Mouse (Mus musculus): ENCODE data around the gene Slc35f6.
"Not testable (repeated sequence)": the region's sequence is repeated elsewhere in the genome, so short reads cannot be mapped to it uniquely, and the experiment has no call there.

Slc35f6 gene

DNA sequence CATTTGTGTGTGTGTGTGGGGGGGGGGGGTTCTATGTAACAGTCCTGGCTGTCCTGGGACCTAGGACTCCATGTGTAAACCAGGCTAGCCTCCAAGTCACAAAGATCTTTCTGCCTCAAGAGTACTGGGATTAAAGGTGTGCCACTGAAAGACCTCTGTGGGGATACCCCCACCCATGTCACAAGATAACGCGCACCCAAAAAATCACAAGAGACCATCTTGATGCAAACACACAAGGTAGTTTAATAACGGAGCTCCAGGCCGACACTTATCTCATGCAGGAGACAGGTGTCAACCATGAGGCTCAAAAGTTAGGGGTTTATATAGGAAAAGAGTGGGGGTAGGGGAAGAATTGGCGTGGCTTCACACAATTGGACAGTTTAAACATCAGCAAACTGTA is 13.1 kb downstream of the Slc35f6 start:
- no peak for DNase-seq

DNA sequence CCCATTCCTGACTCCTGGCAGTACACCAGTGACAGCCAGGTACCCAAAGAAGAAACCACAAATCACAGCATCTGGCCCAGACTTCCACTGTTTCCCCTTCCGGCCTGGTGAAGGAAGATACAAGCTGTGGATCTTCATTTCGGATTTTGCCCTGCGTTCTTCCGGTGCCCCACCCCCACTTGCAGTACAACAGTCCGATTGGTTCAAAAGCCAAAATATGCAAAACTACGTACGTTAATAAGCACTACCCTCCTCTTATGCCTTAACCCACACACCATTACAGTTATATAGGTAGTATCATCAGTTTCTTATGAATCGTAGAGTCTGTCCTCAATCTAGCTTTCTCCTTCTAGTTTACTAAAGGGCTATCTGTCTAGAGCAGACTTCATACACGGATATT is 17.6 kb downstream of the Slc35f6 start:
- no peak for DNase-seq

DNA sequence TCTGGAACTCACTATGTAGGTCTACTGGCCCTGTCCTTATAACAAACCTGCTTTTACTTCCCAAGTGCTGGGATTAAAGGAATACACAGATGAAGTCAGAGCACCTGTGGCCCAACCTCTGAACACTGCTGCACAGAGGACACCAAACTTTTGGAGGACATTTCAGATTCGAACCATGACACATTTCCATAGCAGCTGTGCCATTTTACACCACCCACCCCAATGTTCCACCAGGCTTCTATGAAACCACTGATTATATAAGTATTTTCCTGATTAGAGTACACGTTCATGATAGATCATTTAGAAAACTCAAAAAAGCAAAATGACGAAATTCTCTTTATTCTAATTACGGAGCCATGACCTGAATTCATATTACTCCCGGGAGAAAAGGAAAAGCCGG is 18.2 kb downstream of the Slc35f6 start:
- DNase-seq: peak; percentile 42

DNA sequence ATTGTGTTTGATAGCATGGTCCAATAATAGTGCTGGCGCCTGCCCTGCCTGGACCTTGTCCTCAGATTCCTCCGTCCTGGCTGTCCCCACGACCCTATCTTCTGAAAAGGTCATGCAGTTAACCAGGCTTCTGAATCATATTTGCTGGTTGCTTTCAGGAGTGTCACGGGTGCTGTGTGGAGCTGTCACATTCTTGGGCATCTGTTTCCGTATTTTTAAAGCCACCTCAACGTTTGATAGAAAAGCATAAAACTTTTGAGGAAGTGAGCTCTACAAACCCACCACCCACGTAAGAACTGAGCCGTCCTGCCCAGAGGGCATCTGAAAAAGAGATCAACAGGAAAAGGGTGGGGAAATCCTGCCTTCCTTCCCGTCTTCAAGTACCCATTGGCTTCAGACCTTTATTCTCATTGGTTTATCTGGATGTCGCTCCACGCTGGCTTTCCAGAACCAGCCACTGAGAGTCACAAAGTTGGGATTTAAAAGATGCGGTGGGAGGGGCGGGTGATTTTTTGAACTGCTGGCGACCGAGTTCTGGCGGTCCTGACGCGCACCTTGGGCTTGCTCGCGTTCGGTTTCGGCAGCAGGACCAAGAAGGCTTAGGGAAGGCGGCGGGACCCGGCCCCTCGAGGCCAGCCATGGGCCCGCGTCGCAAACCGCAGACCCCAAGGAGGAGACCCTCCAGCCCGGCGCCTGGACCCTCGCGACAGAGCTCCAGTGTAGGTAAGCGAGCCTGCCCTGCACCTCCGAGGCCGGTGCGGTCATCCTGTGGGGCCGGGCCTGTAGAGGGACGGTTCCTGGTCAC is 18.9 kb downstream of the Slc35f6 start, which contains the start of gene Cenpa:
TSS of gene Cenpa (plus strand) at position 387 of the 805 bp plus-strand sequence.
- DNase-seq: peak; percentile 85

DNA sequence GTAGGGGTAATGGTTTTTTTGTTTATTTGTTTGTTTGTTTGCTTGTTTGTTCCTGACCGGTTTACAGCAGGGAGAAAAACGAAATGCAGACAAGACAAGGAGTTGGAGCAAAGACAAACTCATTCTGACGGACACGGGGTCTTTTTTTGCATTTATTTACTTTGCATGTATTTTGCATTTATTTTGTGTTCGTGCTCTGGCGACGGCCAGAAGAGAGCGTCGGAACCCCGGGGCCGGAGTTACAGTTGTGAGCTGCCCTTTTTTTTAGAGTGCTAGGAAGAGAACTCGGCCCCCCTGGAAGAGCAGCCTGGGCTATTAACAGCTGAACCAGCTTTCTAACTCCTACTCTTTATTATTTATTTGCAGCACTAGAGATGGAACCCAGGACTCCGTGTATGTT is 19.5 kb downstream of the Slc35f6 start:
- no peak for DNase-seq

DNA sequence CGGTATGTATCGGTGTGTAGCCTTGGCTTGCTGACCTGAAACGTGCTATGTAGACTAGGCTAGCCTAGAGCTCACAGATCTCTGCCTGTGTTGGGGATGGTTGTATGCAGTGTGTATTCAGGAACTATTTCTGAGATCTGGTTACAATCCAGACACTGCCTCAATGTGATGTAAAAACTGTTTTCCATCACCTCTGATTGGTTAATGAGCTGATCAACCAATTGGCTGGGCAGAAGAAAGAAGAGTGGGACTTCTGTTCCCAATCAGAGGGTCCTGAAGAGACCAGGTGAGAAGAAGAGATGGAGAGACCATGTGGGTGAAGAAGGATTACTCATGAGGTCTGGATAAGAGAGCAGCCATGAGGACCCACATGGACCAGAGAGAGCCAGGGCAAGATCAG is 20.0 kb downstream of the Slc35f6 start:
- no peak for DNase-seq

DNA sequence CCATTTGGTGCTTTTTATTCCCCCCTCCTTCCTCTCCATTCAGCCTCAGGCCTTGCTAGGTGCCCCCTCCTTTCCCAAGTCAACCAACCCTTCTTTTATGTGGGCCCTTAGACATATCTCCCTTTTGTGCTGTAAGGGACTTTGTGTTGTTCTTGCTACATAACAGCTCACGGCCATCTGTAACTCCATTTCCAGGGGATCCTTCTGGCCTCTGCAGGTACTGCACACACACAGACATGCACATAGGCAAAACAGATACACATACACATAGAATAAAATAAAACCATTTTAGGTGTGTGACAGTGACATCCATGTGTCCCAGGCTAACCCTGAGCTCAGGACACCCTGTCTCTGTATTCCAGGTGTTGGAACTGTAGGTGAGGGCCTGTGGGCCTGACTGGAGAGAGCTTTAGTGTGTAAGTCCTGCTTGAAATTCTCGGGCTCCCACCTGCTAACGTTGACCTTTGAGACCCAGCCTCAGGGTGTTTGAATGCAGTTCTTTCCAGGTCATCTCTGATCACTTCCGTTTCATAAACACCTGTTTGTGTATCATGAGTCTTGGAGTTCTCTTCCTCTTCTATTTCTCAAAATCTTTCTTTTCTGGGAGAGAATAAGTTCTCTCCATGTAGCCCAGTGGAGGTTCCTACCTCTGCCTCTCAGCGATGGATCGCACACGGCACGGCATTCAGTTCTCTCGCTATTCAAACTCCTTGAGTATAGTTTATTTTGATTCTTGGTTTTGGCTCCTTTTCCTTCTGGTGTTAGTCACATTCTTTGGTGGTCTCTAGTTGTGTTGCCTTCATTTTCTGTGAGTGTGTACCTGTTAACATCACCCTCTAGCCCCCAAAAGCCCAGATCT is 21.1 kb downstream of the Slc35f6 start:
- no peak for DNase-seq

DNA sequence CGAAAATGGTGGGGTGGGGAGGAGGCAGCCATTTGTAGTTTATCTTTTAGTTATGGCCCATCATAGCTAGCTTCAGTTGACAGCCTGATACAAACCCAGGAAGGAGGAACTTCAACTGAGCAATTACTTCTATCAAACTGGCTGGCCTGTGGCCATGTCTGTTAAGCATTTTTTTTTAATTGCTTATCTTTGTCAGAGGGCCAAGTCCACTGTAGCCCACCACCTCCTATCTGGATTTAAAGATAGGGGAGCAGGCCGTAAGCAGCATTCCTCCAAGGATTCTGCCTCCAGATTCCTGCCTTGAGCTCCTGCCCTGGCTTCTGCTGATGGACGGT is 21.7 kb downstream of the Slc35f6 start:
- no peak for DNase-seq

DNA sequence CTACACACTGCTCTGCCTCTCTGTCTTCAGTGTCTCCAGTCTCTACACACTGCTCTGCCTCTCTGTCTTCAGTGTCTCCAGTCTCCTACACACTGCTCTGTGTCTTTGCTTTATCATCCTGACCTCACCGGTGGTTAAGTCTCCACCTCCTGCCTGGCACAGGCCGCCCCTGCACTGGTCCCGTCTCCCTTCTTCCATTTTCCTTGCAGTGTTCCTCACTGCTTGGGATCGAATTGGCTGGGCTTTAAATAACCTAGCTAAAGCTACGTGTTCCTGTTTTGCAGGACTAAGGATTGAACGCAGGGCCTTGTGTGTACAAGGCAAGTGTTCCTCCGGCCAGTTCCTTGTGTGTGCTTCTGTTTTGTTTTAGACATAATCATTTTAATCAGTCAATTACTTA is 22.4 kb downstream of the Slc35f6 start:
- DNase-seq: no peak

DNA sequence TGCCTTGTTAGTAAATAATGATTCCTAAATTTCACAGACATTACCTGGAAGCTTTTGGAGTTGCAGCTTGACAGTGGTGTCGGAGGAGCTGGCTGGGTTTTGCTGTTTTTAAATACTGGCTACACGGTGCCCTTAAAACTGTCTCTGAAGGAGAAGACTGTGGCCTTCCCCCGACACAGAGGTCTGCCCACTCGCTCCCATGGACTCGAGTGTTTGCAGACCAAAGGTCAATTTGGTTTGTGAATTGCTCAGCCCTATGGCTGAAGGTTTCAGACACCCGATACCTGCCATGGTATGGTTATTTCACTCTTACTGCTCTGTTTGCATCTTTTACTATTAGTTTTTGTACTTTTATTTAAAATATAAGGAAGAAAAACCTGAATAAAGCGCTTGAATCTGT is 26.3 kb downstream of the Slc35f6 start:
- DNase-seq: no peak

DNA sequence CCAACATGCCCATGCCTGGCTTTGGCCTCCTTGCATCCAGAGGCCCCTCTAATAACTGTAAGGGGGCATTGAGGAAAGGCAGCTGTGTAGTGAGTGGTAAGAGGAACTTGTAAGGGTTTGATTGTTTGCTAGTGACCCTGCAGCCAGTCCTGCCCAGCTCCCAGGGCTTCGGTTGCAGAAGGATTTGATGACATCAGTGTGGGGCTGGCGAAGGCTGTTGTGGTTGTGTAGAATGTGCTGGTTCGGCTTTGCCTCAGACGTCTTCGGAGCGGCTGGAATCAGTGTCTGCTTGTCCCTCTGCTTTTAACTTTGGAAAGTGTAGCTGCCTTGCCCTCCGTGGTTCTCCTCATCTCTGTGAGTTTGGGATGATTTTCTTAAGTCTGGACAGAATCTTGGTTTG is 29.1 kb downstream of the Slc35f6 start:
- no peak for DNase-seq

DNA sequence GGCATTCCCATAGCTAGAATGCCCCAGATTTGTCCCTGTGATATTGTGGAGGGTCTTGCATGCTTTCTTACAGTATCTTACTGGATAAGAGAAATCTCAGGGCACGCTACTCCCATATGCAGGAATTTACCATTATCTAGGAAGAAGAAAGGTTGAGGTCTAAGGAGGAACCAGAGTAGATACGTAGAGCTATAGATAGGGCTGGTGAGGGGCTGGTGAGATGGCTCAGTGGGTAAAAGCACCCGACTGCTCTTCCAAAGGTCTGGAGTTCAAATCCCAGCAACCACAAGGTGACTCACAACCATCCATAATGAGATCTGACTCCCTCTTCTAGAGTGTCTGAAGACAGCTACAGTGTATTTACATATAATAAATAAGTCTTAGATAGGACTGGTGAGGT is 30.3 kb downstream of the Slc35f6 start:
- DNase-seq: not testable (repeated sequence)

DNA sequence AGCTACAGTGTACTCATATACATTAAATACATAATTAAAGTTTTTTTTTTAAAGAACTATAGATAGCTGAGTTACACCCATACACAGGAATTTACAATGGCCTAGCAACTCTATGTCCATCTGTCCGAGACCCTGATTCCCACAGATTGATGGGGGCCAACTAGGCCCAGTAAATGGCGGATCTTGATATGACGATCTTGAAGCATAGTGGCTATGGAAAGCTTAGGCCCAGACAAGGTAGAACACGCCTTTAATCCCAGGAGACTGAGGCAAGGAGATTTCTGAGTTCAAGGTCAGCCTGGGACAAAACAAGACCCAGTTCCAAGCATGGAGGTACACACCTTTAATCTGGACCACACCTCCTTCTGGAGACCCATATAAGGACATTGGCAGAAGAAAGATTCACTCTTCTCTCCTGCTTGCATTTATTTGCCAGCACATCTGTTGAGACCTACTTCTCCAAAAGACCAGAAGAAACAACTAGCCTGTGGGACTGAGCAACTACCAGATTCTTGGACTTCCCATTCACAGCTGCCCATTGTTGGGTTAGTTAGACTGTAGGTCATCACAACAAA is 31.1 kb downstream of the Slc35f6 start:
- no peak for DNase-seq

DNA sequence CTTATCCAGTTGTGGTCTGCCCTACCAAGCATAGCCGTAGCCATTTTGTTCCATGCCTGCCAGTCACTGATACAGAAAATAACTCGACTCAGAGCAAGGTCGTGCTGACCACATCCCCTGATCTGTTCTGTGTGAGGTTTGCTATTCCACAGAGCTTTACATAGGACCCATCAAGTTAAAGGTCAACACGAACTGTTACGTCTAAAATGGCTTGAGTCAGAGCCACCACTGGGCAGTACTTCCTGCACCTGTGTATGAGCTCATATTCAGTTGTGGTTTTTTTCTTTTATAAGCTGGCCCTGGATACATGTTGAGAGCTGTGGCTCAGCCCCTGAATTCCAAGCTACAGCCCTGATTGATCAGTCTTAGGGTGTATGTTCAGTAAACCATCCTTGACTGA is 31.9 kb downstream of the Slc35f6 start:
- DNase-seq: no peak

DNA sequence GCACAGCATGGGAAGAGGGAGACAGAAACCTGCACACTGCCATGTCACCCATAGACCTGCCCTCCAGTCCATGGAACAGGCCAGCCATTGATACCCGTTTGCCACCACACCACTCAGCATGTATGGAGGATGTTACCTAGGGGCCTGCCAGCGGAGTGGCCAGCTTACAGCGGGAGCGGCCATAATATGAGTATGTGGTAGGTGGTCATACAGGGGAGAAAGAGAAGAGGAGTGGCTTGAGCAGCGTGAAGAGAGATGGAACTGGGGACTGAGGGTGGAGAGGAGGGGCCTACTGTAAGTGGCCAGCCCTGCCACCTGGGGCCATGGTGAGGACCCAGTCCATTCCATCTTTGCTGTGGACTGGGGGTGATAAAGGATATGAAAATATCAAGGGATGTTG is 34.2 kb downstream of the Slc35f6 start:
- DNase-seq: no peak

DNA sequence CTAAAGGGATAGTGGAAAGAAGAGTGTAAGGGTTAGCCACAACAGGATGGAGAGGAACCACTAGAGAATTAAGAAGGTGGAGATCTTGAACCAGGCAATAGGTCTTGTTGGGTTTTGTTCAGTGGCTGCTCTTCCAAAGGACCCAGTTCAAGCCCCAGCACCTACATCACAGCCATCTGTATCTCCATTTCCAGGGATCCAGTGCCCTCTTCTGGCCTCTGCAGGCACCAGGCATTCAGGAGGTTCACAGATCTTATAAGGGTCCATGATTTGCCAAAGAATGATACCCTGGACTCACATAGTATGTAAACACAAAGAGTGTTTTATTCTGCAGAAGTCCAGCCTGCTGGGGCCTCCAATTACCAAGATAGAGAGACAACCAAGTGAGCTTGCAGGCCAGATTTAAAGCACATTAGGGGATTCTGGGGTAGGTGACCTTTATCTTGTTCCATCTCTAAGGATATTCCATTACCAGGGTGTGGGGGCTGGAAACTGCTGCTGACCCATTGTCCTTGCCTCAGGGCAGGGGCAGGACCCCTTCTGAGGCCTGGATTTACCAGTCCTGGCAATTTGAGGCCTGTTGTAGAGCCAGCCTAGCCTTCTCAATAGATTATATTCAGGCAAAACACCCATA is 35.4 kb downstream of the Slc35f6 start:
- DNase-seq: no peak

DNA sequence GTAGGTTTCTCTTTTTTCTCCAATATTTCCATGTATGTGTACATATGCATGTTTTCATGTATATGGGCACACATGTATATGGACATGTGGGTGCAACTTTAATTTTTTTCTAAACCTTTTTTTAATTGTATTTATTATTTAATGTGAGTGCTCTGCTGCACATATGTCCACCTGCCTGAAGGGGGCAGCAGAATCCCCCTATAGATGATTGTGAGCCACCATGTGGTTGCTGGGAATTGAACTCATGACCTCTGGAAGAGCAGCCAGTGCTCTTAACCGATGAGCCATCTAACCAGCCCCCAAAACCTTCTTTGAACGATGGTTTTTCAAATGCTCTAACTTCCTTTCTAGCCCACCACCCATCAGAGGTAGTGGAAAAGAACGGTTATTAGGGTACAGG is 36.3 kb downstream of the Slc35f6 start:
- DNase-seq: no peak

DNA sequence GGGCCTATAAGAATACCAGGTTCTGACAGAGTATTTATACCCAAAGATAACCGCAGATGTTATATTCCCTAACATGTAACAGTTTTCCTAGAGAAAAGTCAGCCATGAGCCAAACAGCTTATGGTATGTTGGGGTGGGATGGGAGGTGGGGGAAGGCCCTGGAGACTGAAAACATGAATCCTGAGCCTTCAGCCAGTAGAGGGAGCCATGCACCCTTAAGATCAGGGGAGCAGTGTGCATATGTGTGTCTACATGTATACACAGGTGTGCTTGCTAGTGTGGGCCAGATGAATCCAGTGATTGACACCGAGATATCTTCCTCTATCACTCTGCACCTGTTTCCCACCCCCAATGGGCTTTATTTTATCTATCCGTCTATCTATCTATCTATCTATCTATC is 39.0 kb downstream of the Slc35f6 start:
- DNase-seq: no peak

DNA sequence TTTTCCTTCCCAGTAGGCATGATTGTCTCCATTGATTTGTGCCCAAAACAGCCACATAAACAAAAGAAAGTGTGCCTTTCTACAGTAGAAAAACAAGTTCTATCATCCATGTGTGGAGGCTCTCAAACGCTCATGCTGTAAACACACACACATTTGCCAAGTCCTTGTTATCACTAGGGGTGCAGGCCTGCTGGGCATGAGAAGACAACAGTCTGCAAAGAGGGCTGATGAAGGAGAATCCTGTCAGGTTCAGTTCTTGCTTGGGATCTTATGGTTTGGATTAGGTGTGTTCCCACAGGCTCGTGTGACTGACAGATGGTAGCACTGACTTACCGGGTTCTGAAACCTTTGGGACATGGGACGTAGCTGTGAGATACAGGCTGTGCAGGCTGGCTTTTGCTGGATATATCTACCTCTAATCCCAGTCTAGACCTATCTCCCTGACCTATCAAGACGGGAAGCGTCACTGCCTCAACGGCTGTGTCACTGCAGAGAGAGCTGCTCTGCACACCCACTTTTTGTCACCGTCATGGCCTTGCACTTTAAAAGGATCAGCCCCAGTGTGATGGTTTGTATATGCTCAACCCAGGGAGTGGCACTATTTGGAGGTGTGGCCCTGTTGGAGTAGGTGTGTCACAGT is 52.7 kb downstream of the Slc35f6 start:
- DNase-seq: no peak

DNA sequence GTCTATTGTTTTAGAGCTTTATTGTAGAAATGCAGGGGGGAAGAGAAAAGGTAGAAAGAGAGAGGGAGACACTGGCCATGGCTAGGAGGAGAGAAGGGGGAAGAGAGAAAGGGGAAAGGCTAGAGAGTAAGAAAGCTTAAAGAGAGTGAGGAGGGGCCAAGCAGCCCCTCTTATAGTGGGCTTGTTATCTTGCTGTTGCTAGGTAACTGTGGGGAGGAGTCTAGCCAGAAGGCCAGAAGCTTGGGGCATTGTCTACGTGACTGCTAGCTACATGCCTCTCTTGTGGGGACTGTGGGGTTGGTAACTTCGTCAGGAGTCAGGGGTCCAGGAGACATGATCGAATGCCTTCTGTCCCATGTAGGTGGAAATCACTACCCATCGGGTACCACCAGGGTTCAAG is 53.6 kb downstream of the Slc35f6 start:
- not testable (repeated sequence) for DNase-seq

DNA sequence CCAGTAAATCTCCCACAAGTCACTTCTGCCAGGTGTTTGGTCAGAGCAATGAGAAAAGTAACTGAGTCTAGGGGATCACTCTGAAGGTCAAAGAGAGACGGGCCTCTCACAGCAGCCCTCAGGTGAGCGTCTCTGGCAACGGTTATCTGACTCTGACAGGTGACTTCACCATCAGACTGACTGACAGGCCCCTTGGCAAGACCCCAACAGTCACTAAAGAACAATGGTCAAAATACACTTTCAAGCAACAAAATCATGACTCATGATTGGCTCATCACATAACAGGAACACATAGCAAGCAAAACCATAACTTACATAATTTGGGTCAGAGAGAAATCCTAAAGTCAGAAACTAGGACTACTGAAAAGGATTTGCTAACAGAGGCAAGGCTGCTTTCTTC is 54.1 kb downstream of the Slc35f6 start:
- no peak for DNase-seq
